Mouse (Mus musculus) forebrain, embryonic 14.5 days (tissue): ENCODE measurements at regions not wholly inside any gene's neighbourhood (a gene's known extent, or its start where the extent isn't known, plus 50 kb on each side); places are given as distances from the start of the nearest gene placed in this dataset.

Experiments used
- ATAC-seq: fragments of 200-750 bp; cut with Nextera tagmentation; 2 replicates; pipeline ENCODE4 v1.8.0; 2017; ENCODE audit warnings: mild to moderate bottlenecking, moderate library complexity
- DNase-seq: peaks from one replicate; pipeline ENCODE4 v3.0.0-alpha.2; 2015; ENCODE audit warnings: low spot score
- H3K27ac ChIP-seq: fragments of 300-500 bp; sonication (generic); 2 replicates; pipeline ENCODE4 v1.5.1; 2014; ENCODE audit warnings: low read depth, mild to moderate bottlenecking, control low read depth, low read length, moderate library complexity
- H3K27me3 ChIP-seq: fragments of 300-500 bp; sonication (generic); replicated peaks from 2 replicates; pipeline ENCODE4 v1.6.1; 2014; ENCODE audit warnings: low read length, control low read depth, mixed read lengths; ENCODE audit not compliant: control insufficient read depth, insufficient read depth
- H3K36me3 ChIP-seq: fragments of 300-500 bp; sonication (generic); 2 replicates; pipeline ENCODE4 v1.6.1; 2014; ENCODE audit warnings: low read length, control low read depth; ENCODE audit not compliant: control insufficient read depth, insufficient read depth
- H3K4me1 ChIP-seq: fragments of 300-500 bp; sonication (generic); 2 replicates; pipeline ENCODE4 v1.6.1; 2014; ENCODE audit warnings: antibody characterized with exemption, low read length, control low read depth; ENCODE audit not compliant: control insufficient read depth, insufficient read depth
- H3K4me2 ChIP-seq: fragments of 300-500 bp; sonication (generic); 2 replicates; pipeline ENCODE4 v1.6.1; 2014; ENCODE audit warnings: mild to moderate bottlenecking, control low read depth, low read length
- H3K4me3 ChIP-seq: fragments of 300-500 bp; sonication (generic); 2 replicates; pipeline ENCODE4 v1.5.1; 2014; ENCODE audit warnings: low read depth, low read length, control low read depth
- H3K9ac ChIP-seq: fragments of 300-500 bp; sonication (generic); 2 replicates; pipeline ENCODE4 v1.6.1; 2014; ENCODE audit warnings: mild to moderate bottlenecking, low read length, control low read depth, moderate library complexity
- H3K9me3 ChIP-seq: fragments of 300-500 bp; sonication (generic); replicated peaks from 2 replicates; pipeline ENCODE4 v1.6.1; 2016; ENCODE audit warnings: low read length, control low read depth, mixed read lengths; ENCODE audit not compliant: control insufficient read depth
- WGBS: fragments of 180-500 bp; shearing (Covaris S2); extraction: QIAGEN DNeasy Blood & Tissue Kit; methylation state at CpG from one replicate; pipeline ENCODE4 v1.1.7; 2014; 5-methylcytosine and 5-hydroxymethylcytosine counted together

DNA sequence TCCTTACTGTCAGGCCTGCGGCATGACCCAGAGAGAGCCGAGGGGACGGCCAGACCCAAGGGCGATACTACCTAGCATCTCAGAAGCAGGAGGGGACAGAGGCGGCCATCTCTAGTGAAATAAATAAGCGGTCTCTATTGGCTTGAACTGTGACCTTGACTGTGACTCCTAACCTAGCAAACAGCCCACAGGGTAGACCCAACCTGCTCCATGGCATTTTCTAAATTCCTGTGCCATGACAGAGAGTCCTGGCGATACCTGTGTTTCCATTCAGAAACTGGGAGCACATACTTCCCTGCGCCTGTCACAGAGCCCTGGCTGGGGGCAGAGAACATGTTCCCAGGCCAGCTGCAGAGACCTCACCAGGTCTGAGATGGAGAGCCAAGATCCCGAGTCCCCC is 292.3 kb downstream of the Sox9 start:
- ATAC-seq: no peak
- Histone ChIP-seq H3K4me1 (peaks cover 9% of the 10 kb centered on the region), H3K4me3 (no peak overlapping the region), H3K27ac (no peak overlapping the region), H3K27me3 (no peaks in the 10 kb centered on the region), H3K9me3 (no peaks in the 10 kb centered on the region), H3K4me2 (no peak overlapping the region), H3K9ac (no peak overlapping the region), H3K36me3 (no peaks in the 10 kb centered on the region)
- DNase-seq: no peak
- 93% methylated on average over 9 of the region's 9 CpGs for WGBS

DNA sequence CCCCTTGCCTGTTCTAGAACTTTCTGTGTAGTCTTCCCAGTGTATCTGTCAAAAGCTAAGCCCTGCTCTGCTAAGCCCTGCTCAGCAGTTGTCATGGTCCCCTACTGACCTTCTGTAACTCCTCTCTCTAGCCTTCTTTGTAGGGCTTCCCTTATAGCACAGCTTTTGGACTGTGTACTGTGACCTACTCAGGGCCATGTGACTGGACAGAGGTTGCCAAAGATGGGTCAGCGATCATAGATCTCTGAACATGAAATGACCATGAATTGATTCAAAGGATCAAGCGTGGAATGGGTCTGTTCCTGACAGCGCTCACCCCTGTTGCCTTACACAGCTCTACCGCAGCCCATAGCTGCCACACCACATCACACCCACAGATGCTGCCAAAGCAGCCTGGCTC is 294.3 kb downstream of the Sox9 start:
- 93% methylated on average over 4 of the region's 4 CpGs for WGBS
- Histone ChIP-seq H3K36me3 (no peaks in the 10 kb centered on the region), H3K27ac (no peak overlapping the region), H3K9ac (no peak overlapping the region), H3K4me3 (no peak overlapping the region), H3K27me3 (no peaks in the 10 kb centered on the region), H3K4me1 (peaks cover 9% of the 10 kb centered on the region), H3K9me3 (no peaks in the 10 kb centered on the region), H3K4me2 (no peak overlapping the region)
- ATAC-seq: no peak
- DNase-seq: no peak

DNA sequence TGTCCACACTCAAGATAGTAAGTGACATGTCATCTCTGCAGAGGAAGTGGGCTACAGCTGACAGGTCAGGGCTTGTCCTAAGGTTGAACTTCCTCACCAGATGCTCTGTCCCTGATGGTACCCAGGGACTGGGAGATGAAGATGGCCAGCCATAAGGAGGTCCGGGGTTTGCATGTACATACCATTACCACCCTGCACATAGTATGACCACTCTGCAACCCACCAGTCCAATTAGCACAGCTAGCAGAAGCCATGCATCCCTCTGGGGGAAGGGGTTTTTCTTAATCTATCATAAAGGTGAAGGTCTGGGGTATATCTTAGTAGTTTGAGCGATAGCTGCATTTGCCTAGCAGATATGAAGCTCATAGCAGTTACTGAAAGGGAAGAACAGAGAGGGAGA is 298.3 kb downstream of the Sox9 start:
- Histone ChIP-seq H3K4me3 (no peak overlapping the region), H3K27ac (no peak overlapping the region), H3K9me3 (no peaks in the 10 kb centered on the region), H3K9ac (no peak overlapping the region), H3K4me1 (no peaks in the 10 kb centered on the region), H3K27me3 (no peaks in the 10 kb centered on the region), H3K36me3 (no peaks in the 10 kb centered on the region), H3K4me2 (no peak overlapping the region)
- 97% methylated on average over 2 of the region's 2 CpGs for WGBS
- ATAC-seq (no peak), DNase-seq (no peak)

DNA sequence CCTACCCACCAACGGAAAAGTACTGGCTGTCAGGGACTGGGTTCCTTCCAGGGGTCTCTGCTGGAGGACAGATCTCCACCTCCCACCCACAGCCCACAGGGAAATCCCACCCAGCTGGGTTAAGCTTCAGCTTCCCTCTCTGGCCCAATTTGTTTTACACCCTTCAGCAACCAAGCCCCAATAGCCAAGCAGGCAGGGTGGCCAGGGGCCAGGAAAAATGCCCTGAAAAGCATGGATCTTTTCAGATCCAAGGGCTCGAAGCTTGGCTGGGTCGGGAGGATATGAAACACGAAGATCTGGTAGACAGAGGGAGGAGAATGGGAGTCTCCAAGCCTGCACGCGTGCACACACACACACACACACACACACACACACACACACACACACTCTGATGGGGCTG is 302.4 kb downstream of the Sox9 start:
- Histone ChIP-seq H3K4me1 (no peaks in the 10 kb centered on the region), H3K27me3 (no peaks in the 10 kb centered on the region), H3K9me3 (no peaks in the 10 kb centered on the region), H3K4me2 (no peak overlapping the region), H3K27ac (no peak overlapping the region), H3K9ac (no peak overlapping the region), H3K4me3 (no peak overlapping the region), H3K36me3 (no peaks in the 10 kb centered on the region)
- 80% methylated on average over 6 of the region's 6 CpGs for WGBS
- ATAC-seq (no peak), DNase-seq (no peak)

DNA sequence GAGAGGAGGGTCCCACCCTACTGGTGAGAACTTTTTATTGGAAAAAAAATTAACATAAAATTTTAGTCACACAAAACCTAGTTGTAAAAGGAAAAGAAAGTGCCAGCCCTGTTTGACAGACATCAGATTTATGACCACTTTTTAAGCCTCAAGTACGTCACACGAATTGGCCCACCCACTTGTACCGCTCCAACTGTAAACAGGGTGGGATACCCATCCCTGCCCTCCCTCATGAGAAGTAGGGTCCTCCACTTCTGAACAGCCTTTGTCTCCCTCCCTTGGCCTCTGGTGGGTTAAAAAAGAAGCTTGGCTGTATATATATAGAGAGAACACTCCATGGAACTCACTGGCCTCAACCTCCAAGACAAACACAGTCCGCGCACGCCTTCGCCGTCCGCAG is 303.5 kb downstream of the Sox9 start:
- ATAC-seq (no peak), DNase-seq (no peak)
- Histone ChIP-seq H3K9me3 (no peaks in the 10 kb centered on the region), H3K4me1 (no peaks in the 10 kb centered on the region), H3K4me2 (no peak overlapping the region), H3K27me3 (no peaks in the 10 kb centered on the region), H3K36me3 (no peaks in the 10 kb centered on the region), H3K27ac (no peak overlapping the region), H3K4me3 (no peak overlapping the region), H3K9ac (no peak overlapping the region)
- WGBS: 92% methylated on average over 9 of the region's 9 CpGs

DNA sequence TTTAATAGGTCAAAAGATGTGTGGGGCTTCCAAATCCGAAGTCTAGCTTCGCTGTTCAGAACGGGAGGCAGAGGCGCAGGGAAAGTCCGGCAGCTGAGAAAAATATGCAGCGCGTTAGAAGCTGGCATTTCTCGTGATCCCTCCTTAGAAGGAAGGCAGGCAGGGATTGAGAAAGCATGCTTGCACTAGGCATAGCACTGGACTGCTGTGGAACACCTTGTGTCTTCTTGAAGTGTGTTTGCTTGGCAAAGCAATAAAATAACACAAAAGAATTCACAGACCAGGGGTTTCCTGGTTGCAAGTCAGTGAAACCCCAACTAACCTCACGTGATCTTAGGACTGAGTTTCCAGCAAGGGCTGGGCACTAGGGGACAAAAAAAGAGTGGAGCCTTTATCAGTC is 305.1 kb downstream of the Sox9 start:
- ATAC-seq (no peak), DNase-seq (no peak)
- Histone ChIP-seq H3K36me3 (no peaks in the 10 kb centered on the region), H3K9me3 (no peaks in the 10 kb centered on the region), H3K4me3 (no peak overlapping the region), H3K27me3 (no peaks in the 10 kb centered on the region), H3K4me2 (no peak overlapping the region), H3K4me1 (no peaks in the 10 kb centered on the region), H3K9ac (no peak overlapping the region), H3K27ac (no peak overlapping the region)
- 61% methylated on average over 9 of the region's 9 CpGs for WGBS

DNA sequence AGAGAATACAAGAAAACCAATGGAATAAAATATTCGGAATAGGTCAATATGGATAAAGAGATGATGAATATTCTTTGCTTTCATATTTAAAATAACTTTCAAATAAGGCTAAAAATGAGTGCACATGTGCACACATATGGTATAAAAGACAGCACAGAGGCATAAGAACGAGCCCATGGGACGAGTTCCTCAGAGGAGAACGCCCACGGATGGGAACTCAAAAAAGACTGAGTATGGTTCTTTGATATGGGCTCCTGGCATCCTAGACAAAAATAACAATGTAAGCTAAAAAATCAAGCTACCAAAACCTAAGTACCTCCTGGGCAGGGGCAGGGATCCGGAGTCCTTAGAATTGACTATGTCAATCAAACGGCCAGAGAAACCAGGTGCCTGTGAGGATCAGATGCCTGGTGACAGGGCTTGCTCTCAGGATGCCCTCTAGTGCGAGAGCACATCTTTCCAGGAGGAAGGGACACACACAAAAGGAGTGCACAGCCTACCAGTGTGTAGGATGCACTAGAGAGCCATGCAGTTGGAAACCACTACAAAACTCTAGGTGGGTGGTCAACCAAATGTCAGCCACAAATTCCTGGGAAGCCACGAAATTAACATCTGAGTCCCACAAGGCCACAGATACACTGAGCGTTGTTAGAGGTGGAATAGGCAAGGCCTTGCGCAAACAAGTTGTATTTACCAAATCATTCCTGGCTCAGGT is 307.8 kb downstream of the Sox9 start:
- H3K4me1 ChIP-seq: no peaks in the 10 kb centered on the region
- no peak for ATAC-seq
- H3K36me3 ChIP-seq: 0 out of 2 replicates have a peak, but pooled peaks cover 4% of the 10 kb centered on the region
- H3K4me3 ChIP-seq: no peak overlapping the region
- no peaks in the 10 kb centered on the region for H3K9me3 ChIP-seq
- H3K27ac ChIP-seq: no peak overlapping the region
- no peak overlapping the region for H3K9ac ChIP-seq
- H3K4me2 ChIP-seq: no peak overlapping the region
- 91% methylated on average over 11 of the region's 11 CpGs for WGBS
- no peak for DNase-seq
- H3K27me3 ChIP-seq: no peaks in the 10 kb centered on the region

DNA sequence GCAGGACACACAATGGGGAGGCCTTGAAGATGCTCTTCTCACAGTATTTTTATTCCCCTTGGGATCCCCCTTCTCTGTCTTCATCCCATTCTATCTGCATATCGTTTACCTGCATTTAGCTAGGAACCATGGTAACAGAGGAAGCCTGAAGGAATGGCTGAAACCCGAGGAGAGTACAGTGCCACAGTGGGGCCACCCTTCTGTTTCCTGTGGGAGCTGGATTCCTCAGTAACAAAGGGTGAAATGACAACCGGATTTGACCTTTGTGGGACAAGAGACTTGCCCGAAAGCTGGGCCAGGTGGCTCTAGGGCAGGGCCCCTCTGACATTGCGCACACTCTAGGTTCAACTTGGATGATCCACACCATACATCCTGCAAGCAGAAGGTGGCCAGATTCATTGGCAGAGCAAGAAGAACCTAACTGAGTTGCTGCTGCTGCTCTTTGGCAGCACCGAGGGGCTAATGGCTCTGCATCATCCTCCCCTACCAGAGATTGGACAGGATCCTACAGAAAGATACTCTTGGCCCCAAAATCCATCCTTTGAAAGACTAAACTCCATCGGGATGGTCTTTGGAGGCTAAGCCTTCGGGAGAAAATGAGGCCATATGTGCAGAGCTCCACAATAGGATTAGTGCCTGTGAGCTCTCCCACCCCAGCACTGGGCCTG is 310.0 kb downstream of the Sox9 start:
- Histone ChIP-seq H3K4me1 (0 out of 2 replicates have a peak, but pooled peaks cover 10% of the 10 kb centered on the region), H3K27me3 (no peaks in the 10 kb centered on the region), H3K36me3 (0 out of 2 replicates have a peak, but pooled peaks cover 4% of the 10 kb centered on the region), H3K4me3 (no peak overlapping the region), H3K9me3 (no peaks in the 10 kb centered on the region), H3K4me2 (no peak overlapping the region), H3K27ac (no peak overlapping the region), H3K9ac (no peak overlapping the region)
- no peak for ATAC-seq
- DNase-seq: no peak
- WGBS: 64% methylated on average over 8 of the region's 8 CpGs

DNA sequence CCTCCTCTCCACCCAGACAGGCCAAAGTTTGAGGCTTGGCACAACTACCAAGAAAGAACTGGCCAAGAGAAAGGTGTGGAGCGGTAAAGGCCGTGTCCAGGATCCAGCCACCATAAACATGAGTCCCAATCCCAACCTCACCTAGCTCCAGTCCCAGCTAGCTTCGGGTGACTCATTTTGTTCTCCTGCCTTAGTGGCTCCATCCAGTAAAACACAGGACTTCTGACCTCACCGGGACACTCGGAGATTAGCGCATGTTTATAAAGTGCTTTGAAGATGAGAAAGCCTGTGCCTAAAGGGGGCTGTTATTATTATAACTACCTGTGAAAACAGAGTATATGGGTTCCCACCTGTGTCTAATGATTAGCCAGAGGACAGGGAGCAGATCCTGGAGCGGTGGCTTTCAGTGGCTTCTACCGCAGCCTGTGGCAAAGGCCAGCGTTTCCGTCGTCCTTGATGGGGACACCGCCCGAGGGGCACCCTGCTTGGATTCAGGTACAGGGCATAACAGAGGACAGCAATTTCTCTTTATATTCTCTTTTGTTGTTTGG is 311.9 kb downstream of the Sox9 start:
- H3K36me3 ChIP-seq: 0 out of 2 replicates have a peak, but pooled peaks cover 4% of the 10 kb centered on the region
- 95% methylated on average over 13 of the region's 13 CpGs for WGBS
- no peaks in the 10 kb centered on the region for H3K9me3 ChIP-seq
- no peak for DNase-seq
- no peak overlapping the region for H3K4me3 ChIP-seq
- no peak for ATAC-seq
- no peaks in the 10 kb centered on the region for H3K27me3 ChIP-seq
- no peak overlapping the region for H3K4me2 ChIP-seq
- H3K27ac ChIP-seq: no peak overlapping the region
- H3K9ac ChIP-seq: no peak overlapping the region
- 0 out of 2 replicates have a peak, but pooled peaks cover 10% of the 10 kb centered on the region for H3K4me1 ChIP-seq
